Mouse (Mus musculus): ENCODE results near the gene Pak4. TPM values are rescaled to one million over a fixed set of nuclear protein-coding genes. Genes with fewer than 3 reads are reported as not detected.

Pak4 gene
- total RNA-seq, 1 experiment from 2014 or later, result 35.2 TPM

DNA sequence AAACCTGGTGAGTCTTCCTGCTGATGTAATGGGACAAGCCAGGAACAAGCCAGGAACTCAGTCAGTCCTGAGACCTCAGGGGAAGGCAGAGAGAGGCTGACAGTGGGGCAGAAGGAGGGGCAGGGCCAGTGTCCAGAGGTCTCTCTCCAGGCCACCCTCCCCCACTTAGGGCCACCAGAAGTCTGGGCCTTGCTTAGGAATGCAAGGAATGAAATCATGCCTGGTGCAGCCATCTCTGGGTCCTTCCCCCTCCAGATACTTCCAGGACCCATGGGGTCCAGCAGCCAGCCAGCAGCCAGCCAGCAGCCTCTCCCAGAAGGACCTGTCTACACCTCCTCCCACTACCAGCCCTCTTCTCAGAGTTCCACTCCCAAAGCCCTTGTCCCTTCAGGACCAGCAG lies 10.3 kb downstream of the Pak4 start:
- no peak for DNase-seq

DNA sequence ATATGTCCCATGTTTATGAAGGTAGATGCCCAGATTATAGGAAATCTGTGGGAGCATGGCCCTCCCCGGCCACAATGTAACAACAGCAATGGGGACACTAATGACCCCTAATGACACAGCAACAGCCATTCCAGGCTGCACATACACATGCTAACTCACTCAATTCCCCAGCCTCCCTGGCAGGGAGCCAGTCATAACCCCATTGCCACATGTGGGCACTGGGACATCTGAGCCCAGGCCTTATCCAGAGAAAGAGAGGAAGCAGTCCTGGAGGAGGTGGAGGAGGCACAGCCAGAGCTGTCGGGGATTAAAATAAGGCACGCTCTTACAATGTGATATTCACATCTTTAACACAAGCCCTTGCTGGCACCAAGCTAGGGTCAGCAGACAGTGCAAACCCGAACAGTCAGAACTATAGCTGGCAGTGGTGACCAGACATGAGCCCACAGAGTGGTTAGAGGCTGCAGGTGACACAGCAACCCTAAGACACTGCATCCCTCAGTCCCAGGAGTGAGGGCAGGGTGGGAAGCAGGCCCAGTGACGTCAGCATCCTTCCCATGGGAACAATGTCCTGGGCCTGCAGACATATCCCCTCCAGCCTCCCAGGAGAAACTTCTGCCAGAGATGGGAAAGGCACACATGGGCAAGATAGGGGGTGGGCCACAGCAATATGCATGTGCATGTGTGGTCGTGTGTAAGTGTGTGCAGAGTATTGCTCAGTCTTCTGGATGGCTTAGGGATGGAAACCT lies 11.1 kb downstream of the Pak4 start:
- DNase-seq, result peak; percentile 77

DNA sequence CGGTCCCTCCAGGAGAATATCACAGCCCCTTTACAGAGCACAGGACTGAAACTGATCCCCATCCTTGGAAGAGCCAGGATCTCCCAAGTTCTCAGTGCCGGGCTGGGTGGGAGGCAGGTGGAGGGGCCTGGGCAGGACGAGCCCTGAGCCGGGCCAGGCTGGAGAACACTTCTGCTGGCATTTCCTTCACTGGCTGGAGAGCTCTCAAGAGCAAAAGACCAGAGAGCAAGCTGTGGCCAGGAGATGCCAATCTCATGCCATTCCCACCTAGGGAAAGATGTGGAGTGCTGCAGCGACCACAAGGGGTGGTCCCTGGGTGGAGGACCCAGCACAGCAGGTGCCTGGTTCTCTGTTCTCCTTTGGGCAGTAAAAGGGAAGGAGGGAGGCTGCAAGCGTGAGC lies 13.0 kb downstream of the Pak4 start:
- no peak for DNase-seq

DNA sequence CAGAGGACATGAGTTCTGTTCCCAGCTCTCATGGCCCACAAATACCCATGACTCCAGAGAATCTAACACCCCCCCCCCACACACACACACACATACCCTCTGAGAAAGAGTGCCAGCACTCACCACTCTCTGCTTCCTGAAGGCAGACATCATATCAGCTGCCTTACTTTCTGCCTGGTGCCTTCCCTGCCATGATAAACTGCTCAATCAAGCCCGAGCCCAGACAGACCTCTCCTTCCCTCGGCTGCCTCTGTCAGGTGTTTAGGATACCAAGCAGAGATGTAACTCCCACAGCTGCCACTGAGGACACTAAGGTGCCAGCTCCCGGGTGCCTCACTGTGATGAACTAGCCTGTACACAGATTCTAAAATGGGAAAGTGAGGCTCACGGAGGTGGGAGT lies 13.5 kb downstream of the Pak4 start:
- DNase-seq, result no peak

GRCm38 (mm10) chr7:28583570-28584344 lies 14.2 kb downstream of the Pak4 start:
- DNase-seq, result no peak

GRCm38 (mm10) chr7:28582841-28583240 lies 15.1 kb downstream of the Pak4 start:
- no peak for DNase-seq

DNA sequence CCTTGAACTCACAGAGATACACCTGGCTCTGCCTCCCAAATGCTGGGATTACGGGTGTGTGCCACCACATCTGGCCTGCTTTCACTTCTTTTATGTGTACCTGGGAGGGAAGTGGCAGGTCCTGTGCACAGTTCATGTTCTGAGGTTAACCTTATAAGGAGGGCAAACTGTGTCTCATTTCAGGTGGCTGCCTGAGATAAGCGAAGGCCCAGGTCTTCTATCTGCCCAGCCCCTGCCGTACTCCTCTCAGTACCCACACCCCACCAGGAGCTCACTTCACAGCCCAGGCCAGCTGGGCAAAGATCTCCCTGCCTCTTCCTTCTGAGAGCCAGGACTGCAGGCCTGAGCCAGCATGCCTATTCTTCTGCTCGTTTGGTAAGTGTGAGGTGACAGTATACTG lies 16.3 kb downstream of the Pak4 start:
- no peak for DNase-seq

GRCm38 (mm10) chr7:28579826-28580225 lies 18.2 kb downstream of the Pak4 start:
- DNase-seq, result no peak

DNA sequence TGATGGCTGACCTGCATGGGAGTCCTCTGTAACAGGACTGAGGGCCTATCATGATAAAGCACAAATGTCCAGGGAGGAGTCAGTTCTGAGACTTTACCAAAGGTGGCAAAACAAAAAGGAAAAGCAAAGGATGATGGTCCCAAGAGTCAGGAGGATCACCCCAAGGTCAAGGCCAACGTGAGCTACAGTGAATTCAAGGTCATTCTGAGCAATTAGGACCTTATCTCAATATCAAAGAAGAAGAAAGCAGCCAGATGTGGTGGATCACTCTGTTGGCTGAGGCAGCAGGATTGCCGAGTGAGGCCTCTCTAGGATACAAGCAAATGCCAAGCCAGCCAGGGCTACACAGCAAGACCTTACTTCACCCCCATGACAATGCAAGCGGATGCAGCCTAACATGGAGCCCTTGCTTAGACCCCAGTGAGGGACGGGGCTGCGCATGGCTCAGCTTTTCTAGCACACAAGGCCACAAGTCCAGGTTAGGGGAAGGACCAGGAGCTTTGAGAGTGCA lies 19.4 kb downstream of the Pak4 start:
- no peak for DNase-seq

GRCm38 (mm10) chr7:28577826-28578542 lies 20.0 kb downstream of the Pak4 start:
- no peak for DNase-seq

- DNase-seq, result no peak
These were observed 21.6 kb downstream of the Pak4 start for GRCm38 (mm10) chr7:28576271-28576914.

DNA sequence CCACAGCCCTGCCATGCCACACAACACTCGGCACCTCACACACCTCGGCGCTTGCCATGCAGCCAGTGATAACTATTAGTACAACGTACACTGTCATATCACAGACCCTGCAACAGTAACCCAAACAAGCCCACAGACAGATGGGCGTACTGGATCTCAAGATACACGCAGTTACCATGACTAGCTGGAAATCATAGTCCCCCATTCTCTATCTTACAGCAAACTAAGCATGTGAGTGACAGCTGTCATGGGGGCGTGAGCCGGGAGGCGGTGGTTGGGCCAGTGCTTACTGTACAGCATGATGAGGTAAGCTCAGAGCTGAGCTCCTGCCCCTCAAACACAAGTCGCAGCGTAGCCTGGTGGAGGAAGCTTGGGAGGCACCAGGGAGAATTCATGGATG lies 22.4 kb downstream of the Pak4 start:
- no peak for DNase-seq

DNA sequence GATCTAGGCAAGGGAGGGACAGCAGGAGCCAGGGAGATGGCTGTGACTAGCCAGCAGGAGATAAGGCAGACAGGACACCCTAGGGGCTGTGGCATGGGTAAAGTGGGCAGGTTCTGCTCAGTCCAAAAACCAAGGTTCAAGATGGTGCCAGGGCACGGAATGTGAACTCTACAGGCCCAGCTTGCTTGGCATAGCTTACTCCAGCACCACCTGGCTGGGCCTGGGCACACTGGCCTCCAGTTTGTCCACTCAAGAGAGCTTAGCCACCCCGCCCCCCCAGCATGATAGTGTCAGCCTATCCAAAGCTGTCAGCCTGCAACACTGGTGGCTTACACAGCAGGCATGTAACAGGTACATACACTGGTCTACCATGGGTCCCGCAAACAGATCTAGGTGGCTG lies 24.7 kb downstream of the Pak4 start:
- no peak for DNase-seq

DNA sequence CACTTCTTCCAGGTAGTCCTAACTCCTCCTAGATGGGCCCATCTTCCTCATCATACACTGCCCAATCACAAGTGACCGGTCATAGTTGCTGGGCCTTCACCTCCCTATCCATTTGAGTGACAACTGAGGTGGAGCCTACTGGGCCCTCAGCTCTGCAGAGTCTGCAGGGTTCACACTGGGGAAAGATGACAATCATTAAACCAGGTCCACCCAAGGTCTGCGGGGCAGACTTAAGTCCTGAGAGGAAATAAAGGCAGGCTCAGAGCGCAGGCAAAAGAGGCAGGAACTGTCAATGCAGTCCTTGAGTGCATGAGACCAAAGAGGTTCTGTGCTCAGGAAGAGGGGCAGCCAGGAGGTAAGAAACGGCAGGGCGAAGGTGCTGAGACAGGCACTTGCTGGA lies 25.3 kb downstream of the Pak4 start:
- DNase-seq, result no peak

- DNase-seq, result peak; percentile 54
These were observed 26.9 kb downstream of the Pak4 start for GRCm38 (mm10) chr7:28570982-28571682.

DNA sequence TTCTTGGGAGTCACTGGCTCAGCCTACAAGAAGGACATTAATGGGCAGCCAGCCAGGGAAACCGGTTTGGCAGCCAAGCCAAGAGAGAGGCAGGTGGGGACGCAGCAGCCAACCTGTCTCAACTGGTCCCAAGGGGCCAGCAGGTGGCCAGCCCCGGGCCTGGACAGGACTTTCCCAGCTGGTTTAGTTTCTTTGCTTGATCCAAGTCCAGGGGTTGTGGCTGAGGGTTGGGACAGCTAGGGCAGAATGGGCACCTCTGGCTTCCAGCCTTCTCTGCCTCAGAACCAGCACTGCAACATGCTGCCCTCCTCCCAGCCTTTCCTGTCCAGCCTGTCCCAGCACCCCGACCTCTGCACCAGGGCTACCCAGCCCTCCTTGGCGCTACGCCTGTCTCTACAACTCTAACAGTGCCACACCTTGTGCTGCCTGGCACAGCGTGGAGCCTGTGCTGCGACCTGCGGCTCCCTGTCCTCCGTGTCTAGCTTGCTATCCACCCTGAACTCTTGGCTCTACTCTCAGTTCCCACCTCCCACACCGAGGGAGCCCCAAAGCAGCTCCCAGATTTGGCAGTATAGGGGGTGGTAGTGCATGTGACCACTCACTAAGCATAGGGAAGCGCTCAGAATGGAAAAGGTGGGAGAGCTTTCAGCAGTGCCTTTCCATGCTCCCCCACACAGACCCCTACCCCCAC lies 27.5 kb downstream of the Pak4 start:
- DNase-seq, result peak; percentile 52

DNA sequence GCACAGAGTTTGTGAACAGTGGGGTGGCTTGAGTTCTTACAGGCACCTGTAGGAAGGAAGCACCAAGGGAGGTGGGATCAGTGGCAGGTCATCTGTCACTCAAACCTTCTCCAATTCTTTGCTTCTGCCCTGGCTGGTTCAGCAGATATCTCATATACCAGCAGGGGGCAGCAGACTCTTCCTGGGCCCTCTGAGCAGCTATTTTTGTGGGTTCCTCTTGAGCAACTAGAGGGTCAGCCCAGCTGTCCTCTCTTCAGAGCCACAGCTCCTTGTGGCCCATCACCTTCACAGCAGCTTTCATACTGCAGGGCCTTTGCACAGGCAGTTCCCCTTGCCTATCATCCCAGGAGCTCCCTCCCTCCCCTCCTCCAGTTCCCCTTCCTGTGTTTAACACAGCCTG lies 29.7 kb downstream of the Pak4 start:
- DNase-seq, result peak; percentile 47

DNA sequence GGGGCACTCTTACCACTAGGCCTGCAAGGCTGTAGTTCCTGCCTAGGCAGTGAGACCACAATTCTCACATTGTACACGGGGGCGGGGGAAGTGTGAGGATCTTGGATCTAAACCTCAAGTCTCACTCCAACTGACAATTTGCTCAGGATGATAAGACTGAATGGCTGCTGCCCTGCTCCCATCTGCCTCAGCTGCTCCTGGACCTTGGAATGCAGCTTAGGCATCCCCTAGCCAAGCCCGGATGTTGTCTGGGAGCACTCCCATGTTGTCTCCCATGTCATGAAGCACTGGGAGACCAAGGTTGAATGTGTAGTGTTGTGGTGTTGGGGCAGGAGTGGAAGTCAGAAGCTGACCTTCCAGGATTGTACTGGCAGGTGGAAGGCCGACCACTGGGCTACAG lies 30.4 kb downstream of the Pak4 start:
- no peak for DNase-seq

DNA sequence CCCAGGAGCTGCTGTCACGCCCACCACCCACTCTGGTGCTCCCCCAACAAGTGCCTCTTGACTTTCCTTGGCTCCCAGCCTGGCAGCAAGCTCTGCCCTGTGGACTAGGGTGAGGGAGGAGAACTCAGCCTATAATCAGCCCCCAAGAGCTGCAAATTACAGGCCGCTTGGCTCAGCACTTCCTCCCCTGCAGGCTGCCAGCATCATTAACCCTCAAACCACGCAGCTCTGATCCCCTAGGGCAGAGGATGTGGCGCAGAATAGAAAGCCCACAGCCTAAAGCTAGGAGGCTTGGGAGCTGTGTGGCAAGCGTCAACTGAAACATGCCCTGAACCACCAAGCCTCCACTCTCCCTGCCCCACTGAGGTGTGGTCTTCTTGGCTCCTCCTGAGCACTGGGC lies 32.6 kb downstream of the Pak4 start:
- DNase-seq, result no peak

DNA sequence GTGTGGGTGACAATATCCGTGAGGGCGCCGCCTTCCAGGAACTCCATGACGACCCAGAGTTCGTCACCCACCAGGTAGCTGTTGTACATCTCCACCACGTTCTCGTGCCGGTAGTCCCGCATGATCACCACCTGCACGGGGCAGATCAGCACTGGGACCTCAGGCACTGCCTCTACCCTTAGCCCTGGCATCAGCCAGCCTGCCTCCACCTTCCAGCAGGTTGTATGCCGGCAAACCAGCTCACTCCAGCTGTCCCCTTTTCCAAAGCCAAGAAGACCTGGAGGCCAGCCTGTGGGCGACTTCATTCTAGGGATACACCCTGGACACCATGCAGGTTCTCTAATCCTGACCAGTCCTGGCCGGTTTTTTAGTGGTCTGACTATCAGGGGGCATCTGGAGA lies 35.0 kb downstream of the Pak4 start:
- no peak for DNase-seq

DNA sequence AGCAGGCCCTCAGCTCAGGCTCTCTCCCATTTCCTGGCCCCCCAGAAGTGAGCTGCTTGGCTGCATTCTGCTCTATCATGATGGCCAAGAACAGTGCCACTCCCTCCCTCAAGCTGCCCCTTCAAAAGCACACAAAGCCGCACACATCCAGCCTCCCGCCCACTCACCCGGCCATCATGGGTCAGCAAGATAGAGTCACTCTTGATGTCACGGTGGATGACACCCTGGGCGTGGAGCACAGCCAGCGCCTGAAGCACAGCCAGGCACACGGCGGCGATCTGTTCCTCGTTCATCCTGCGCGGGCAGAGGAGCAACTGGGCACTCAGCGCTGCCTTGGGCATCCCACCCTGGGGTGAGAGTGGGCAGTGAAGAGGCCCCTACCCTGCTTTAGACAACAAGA lies 35.6 kb downstream of the Pak4 start:
- no peak for DNase-seq

All from adrenal gland, postnatal 25 days (tissue).